Mouse (Mus musculus): Measurements from ENCODE around the gene Srp54c. TPM values are rescaled to one million over a fixed set of nuclear protein-coding genes. Genes with fewer than 3 reads are reported as not detected.
"Not testable (repeated sequence)": the region's sequence is repeated elsewhere in the genome, so short reads cannot be mapped to it uniquely, and the experiment has no call there.

Gene Srp54c
- total RNA-seq (2021), result 10 to 100 TPM; 33.0 to 35.3 TPM
- long read RNA-seq, experiment 1, transcript Srp54c-202 (16 exons, 3,642 nt), result major isoform, 17 of 19 reads
- long read RNA-seq, experiment 1, partial matches to known transcripts, result 2 of 19 reads
- long read RNA-seq, experiment 1, other reads (novel, unspliced or antisense), result 0 of 19 reads
- long read RNA-seq, experiment 2, transcript Srp54c-202 (16 exons, 3,642 nt), result major isoform, 27 of 34 reads
- long read RNA-seq, experiment 2, partial matches to known transcripts, result 1 of 34 reads
- long read RNA-seq, experiment 2, other reads (novel, unspliced or antisense), result 6 of 34 reads

DNA sequence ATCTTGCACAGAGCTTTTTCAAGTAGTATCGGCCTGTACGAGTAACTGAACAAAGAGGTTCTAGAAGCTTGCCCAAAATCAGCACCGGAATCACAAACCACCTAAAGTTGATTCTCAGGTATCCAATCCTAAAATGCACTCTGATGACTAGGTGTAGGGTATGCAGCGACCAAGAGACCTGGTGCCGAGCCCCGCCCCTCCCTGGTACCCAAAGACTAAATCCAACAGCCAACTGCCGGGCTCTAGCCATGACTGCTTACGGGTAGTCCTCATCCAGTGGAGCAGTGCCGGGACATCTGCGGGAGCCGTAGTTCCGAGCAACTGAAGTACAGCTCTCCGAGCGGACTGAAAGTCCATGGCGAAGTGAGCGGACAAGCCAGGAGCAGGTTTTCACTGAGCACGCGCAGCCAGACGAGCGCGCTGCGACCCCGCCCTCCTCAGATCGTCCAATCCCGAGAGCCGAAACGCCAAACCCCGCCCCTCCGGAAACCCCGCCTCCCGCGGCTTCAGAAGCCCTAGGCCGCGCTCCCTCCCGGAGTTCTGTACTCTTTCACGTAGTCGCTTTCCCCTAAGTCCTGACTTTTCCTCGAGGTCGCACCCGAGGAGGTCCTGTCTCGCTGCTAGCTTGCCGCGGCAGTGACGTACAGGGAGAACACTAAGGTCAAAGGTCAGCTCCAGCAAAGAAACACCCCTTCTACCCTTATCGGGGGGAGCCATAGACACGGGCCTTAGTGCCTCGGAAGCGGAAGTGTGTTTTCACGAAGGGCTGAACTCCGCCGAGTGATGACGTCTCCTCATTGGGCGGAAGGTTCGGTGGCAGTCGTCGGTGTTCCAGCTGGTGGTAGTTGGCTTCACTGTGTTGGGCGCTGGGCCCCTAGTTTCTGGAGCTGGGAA is at the start of gene Srp54c:
Gene Srp54c (plus strand): TSS at position 543 of the 894 bp plus-strand sequence.
- not testable (repeated sequence) for DNase-seq (ENCODE audit: low spot score in 2 of 2); H3K27ac ChIP-seq

GRCm38 (mm10) chr12:55187686-55188085 is 42.3 kb upstream of the Srp54c start:
- DNase-seq (ENCODE audit: low spot score in 2 of 2); H3K4me3 ChIP-seq; H3K27ac ChIP-seq: not testable (repeated sequence)

More for the DNA sequence above, at the start of gene Srp54c:
- H3K4me3 ChIP-seq, result peak within 1 kb of the TSS; percentile 47; the same call in 1 of the 2 replicates

DNA sequence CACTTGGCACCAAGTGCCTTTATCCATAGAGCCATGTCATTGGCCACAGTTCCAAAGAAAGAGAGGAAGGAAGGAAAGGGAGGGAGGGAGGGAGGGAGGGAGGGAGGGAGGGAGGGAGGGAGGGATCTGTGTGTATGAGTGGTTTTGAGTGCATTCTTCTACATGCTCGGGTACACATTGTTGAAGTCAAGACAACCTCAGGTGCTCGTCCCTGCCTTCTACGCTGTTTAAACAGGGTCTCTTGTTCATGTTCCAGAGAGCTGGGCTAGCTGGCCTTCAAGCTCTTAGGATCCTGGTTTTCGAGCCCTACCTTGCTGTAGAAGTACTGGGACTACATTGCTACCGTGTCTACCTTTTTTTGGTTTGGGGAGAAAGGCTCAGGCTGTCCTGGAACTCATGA is 40.8 kb upstream of the Srp54c start:
- H3K27ac ChIP-seq; DNase-seq (ENCODE audit: low spot score in 2 of 2); H3K4me3 ChIP-seq: not testable (repeated sequence)

- H3K4me3 ChIP-seq; DNase-seq (ENCODE audit: low spot score in 2 of 2); H3K27ac ChIP-seq: not testable (repeated sequence)
These were observed 30.7 kb upstream of the Srp54c start, which contains the start of gene 1700047I17Rik2 for GRCm38 (mm10) chr12:55199306-55199705. 1700047I17Rik2 (plus strand) TSS chr12:55199592.

GRCm38 (mm10) chr12:55199799-55200198 is 30.2 kb upstream of the Srp54c start:
- H3K4me3 ChIP-seq, result not testable (repeated sequence)

DNA sequence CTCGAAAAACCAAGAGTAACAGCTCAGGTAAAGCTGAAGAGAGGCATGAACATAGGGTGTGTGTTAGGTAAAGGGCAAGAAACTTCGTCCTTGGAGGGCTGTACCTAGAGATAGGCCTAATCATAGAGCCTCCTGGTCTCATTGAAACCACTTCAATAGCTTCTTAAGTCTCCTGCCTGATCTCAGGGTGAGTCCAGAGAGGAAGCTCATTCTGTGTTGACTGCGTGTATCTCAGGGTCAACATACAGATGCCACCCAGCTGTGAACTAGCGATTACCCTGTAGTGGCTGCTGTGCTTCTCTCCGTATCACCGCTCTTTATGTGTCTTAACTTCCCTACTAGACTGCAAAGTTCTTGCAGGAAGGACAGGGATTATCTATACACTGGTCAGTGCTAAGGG is 17.0 kb upstream of the Srp54c start:
- not testable (repeated sequence) for DNase-seq (ENCODE audit: low spot score in 2 of 2); H3K4me3 ChIP-seq; H3K27ac ChIP-seq

More at GRCm38 (mm10) chr12:55199799-55200198, 30.2 kb upstream of the Srp54c start:
- DNase-seq (ENCODE audit: low spot score in 2 of 2); H3K27ac ChIP-seq: not testable (repeated sequence)

DNA sequence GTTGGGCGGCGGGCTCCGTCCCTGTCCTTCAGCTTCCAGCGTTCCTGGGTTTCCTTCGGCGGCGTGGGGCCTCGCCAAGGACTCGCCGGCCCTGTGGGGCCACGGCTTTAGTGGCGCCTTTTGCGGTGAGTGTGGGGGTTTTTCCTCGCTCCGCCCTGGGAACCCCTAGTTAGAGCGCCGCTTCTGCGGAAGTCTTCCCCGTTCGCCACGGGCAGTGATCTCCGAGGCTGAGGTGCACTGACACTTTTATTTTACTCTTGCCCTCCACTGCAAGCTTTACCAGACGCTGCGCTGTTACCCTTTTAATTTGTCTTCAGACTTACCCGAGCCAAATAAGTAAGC is 523 bp downstream of the Srp54c start:
- H3K27ac ChIP-seq; DNase-seq (ENCODE audit: low spot score in 2 of 2): not testable (repeated sequence)
- peak overlapping the region; percentile 47; the same call in 1 of the 2 replicates for H3K4me3 ChIP-seq

DNA sequence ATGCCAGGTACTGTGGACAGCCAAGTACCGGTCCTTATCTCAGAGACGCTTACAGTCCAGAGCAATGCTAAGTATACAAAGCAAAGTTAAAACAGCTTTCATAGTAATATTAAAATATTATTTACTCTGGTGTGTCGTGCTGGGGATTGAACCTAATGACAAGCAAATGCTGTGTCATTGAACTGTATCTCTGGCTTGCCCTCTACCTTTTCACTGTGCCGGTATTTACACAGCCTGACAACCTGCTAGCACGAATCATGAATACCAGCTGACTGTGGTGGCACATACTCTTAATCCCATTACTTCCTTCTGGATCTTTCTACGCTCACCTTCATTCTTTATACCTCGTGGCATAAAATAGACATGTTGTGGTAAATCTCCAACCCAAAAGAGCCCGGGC is 12.3 kb downstream of the Srp54c start:
- H3K4me3 ChIP-seq; H3K27ac ChIP-seq; DNase-seq (ENCODE audit: low spot score in 2 of 2): not testable (repeated sequence)

GRCm38 (mm10) chr12:55261950-55262349 is 32.0 kb downstream of the Srp54c start:
- H3K27ac ChIP-seq; DNase-seq (ENCODE audit: low spot score in 2 of 2); H3K4me3 ChIP-seq: not testable (repeated sequence)

- H3K27ac ChIP-seq; H3K4me3 ChIP-seq; DNase-seq (ENCODE audit: low spot score in 2 of 2): not testable (repeated sequence)
These were observed 33.4 kb downstream of the Srp54c start for GRCm38 (mm10) chr12:55263385-55263784.

- no peak for DNase-seq (ENCODE audit: low spot score in 2 of 2)
- Histone ChIP-seq H3K4me3 (no peak overlapping the region), H3K27ac (no peak overlapping the region)
- TF ChIP-seq CTCF (conservative IDR thresholded peaks at IDR 0.05), result no peak
These were observed 42.3 kb downstream of the Srp54c start for GRCm38 (mm10) chr12:55272243-55272642.

GRCm38 (mm10) chr12:55277583-55277982 is 47.6 kb downstream of the Srp54c start:
- DNase-seq (ENCODE audit: low spot score in 2 of 2); H3K27ac ChIP-seq; H3K4me3 ChIP-seq: not testable (repeated sequence)

DNA sequence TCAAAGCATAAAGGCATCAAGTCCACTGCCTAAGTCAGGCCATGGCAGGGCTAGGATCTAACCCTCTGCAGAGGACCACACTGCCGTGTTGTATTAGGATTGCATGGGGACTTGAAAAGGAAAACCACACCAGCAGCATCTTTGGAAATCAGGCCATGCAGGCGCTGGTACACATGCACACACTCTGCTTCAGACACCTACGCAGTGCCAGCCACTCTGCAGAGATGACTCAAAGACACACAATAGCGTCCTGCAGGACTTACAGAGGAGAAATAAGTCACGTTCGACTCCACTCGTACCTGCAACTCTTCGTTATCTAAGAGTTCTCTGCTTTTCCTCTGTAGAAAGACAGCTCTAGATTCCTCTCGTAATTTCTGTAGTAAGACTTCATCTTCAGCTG is 68.1 kb downstream of the Srp54c start:
- DNase-seq (ENCODE audit: low spot score in 2 of 2), result no peak
- no peak for TF ChIP-seq CTCF (conservative IDR thresholded peaks at IDR 0.05)
- Histone ChIP-seq H3K27ac (no peak overlapping the region), H3K4me3 (no peak overlapping the region)

DNA sequence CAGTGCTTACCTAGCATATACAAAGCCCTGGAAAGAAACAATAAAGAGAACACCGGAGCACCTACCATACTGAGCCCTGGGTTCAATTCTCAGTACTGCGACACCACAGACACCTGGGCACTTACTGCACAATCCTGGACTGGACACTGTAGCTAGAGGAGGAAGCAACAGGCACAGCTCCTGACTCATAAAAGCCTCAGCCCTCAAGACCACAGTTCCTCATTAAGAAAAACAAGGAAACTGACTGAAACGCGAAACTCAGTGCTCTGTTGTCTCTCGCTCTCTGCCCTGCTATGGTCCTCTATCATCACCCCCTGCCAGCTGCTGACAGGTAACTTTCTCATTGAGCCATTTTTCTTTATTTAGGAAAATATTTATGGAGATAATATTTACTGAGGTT is 69.4 kb downstream of the Srp54c start, which contains the start of gene 1110008L16Rik:
Gene 1110008L16Rik (plus strand): TSS at position 242 of the 400 bp plus-strand sequence.
- TF ChIP-seq CTCF (conservative IDR thresholded peaks at IDR 0.05), result no peak
- no peak within 1 kb of the TSS for H3K4me3 ChIP-seq
- DNase-seq (ENCODE audit: low spot score in 2 of 2), result no peak
- no peak within 1 kb of the TSS for H3K27ac ChIP-seq
